Comparison of ENCODE assay signal across 8 mouse cellular contexts in the genomic region with DNA sequence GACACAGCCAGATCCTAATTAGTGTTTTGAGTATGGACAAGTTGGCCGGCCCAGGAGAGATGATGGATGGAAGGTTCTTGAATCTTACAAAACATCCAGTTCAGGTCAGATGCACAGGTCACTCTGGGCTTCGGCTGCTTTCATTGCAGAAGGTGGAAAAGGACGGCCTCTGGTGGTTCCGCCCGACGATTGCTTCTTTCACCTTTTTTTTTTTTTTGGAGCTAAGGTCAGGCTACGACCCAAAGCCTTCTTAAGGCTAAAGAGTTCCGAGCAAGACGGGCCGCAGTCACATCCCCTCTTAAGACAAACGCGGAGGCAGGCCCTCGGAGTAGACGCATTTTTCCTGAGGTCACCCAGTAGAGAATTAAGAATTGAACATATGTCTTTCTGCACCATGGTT. TPM values are rescaled to one million over a fixed set of nuclear protein-coding genes. Genes with fewer than 3 reads are reported as not detected.
DNase-seq lines count a peak whose midpoint lies in the region; ATAC-seq and TF ChIP-seq lines count a peak whose summit lies in the region.

No protein-coding gene starts in this region.

- ATAC-seq in embryonic facial prominence, embryonic 11.5 days (replicated peaks; ENCODE audit: insufficient number of reproducible peaks, low FRiP score, low TSS enrichment, low read depth): peak; percentile 41
- ATAC-seq in neural tube, embryonic 13.5 days (ENCODE audit: low read depth): peak; percentile 45

- H3K4me2 ChIP-seq in embryonic facial prominence, embryonic 11.5 days (ENCODE audit: low read depth, low read length): peak overlapping the region; percentile 64
- peak overlapping the region; percentile 82 for H3K4me2 ChIP-seq in neural tube, embryonic 13.5 days

- peak overlapping the region; percentile 48 for H3K9ac ChIP-seq in embryonic facial prominence, embryonic 11.5 days (replicated peaks; ENCODE audit: low read length)
- H3K9ac ChIP-seq in neural tube, embryonic 13.5 days: peak overlapping the region; percentile 76

- H3K4me3 ChIP-seq in E14TG2a.4 (replicated peaks; ENCODE audit: low read length): peak overlapping the region; percentile 90
- peak overlapping the region; percentile 79 for H3K4me3 ChIP-seq in embryonic facial prominence, embryonic 11.5 days (ENCODE audit: low read depth, low read length)
- peak overlapping the region; percentile 50 for H3K4me3 ChIP-seq in neural tube, embryonic 13.5 days

- H3K27ac ChIP-seq in embryonic facial prominence, embryonic 11.5 days (replicated peaks; ENCODE audit: low read depth, low read length): no peak overlapping the region
- H3K27ac ChIP-seq in neural tube, embryonic 13.5 days (replicated peaks): peak overlapping the region; percentile 74

- H3K9me3 ChIP-seq in E14TG2a.4 (ENCODE audit: low read length): no peaks in the 10 kb centered on the region
- no peaks in the 10 kb centered on the region for H3K9me3 ChIP-seq in embryonic facial prominence, embryonic 11.5 days (replicated peaks; ENCODE audit: control insufficient read depth, low read length)
- H3K9me3 ChIP-seq in neural tube, embryonic 13.5 days: no peaks in the 10 kb centered on the region

- peak; percentile 69 for DNase-seq in adrenal gland, postnatal 10 days
- peak; percentile 55 for DNase-seq in embryonic facial prominence, embryonic 11.5 days (ENCODE audit: low spot score)
- DNase-seq in heart, adult 8-10 months (ENCODE audit: low spot score): peak; percentile 55
- DNase-seq in kidney, adult 18-20 months: peak; percentile 60
- DNase-seq in lung, adult 18-20 months: peak; percentile 80 to 84
- peak; percentile 23 to 63 for DNase-seq in urinary bladder, postnatal 36 days (ENCODE audit: low spot score in 2 of 2)

- peaks cover 14% of the 10 kb centered on the region for H3K4me1 ChIP-seq in E14TG2a.4 (replicated peaks; ENCODE audit: low read depth, low read length)
- H3K4me1 ChIP-seq in embryonic facial prominence, embryonic 11.5 days (ENCODE audit: control insufficient read depth, insufficient read depth, low read length): no peaks in the 10 kb centered on the region
- peaks cover 19% of the 10 kb centered on the region for H3K4me1 ChIP-seq in neural tube, embryonic 13.5 days (replicated peaks)

- H3K36me3 ChIP-seq in E14TG2a.4 (ENCODE audit: insufficient read depth, low read length): peaks cover 27% of the 10 kb centered on the region
- H3K36me3 ChIP-seq in embryonic facial prominence, embryonic 11.5 days (replicated peaks; ENCODE audit: control insufficient read depth, insufficient read depth, low read depth, low read length): no peaks in the 10 kb centered on the region
- H3K36me3 ChIP-seq in neural tube, embryonic 13.5 days: 0 out of 2 replicates have a peak, but pooled peaks cover 7% of the 10 kb centered on the region

- peak; percentile 18; the same call in 1 of the 2 replicates for TF ChIP-seq CTCF in E14TG2a.4 (conservative IDR thresholded peaks at IDR 0.05; ENCODE audit: low read length)

- 1% methylated on average over 14 of the region's 14 CpGs for WGBS in embryonic facial prominence, embryonic 11.5 days
- WGBS in neural tube, embryonic 13.5 days: under 1% methylated on average over 14 of the region's 14 CpGs

- H3K27me3 ChIP-seq in E14TG2a.4 (ENCODE audit: insufficient read depth, low read length): no peaks in the 10 kb centered on the region
- H3K27me3 ChIP-seq in embryonic facial prominence, embryonic 11.5 days (ENCODE audit: control insufficient read depth, insufficient read depth, low read length): no peaks in the 10 kb centered on the region
- no peaks in the 10 kb centered on the region for H3K27me3 ChIP-seq in neural tube, embryonic 13.5 days

RNA-seq across cellular contexts. Expression of a gene that starts 0.5 kb away (rescaled TPM):
- 1 to 10 TPM; 7.3 to 8.8 TPM for total RNA-seq in adrenal gland, postnatal 10 days (2021)
- polyA plus RNA-seq in embryonic facial prominence, embryonic 11.5 days (2014; fragmentation: Nextera tagmentation; extraction: Ambion mirVana): 29.7 and 34.2 TPM in 2 replicates
- 1 to 10 TPM; 3.2 to 4.9 (median 4.7) TPM for total RNA-seq in heart, adult 8-10 months (2022)
- 8.0 and 8.4 TPM in 2 replicates for polyA plus RNA-seq in neural tube, embryonic 13.5 days (2015; fragmentation: Nextera tagmentation; extraction: Ambion mirVana)

RNA-seq across cellular contexts. Expression of a gene that starts 31.9 kb away (rescaled TPM):
- 1,000 to 10,000 TPM in 1 of 2 experiments, 100 to 1,000 TPM in 1; 940 to 1,609 TPM for total RNA-seq in adrenal gland, postnatal 10 days (2021)
- polyA plus RNA-seq in embryonic facial prominence, embryonic 11.5 days (2014; fragmentation: Nextera tagmentation; extraction: Ambion mirVana): 95.1 and 97.4 TPM in 2 replicates
- total RNA-seq in heart, adult 8-10 months (2022): 100 to 1,000 TPM; 335 to 477 (median 407) TPM
- polyA plus RNA-seq in neural tube, embryonic 13.5 days (2015; fragmentation: Nextera tagmentation; extraction: Ambion mirVana): 96.8 and 101 TPM in 2 replicates

RNA-seq across cellular contexts. Expression of a gene that starts 58.0 kb away (rescaled TPM):
- total RNA-seq in adrenal gland, postnatal 10 days (2021): 1 to 10 TPM; 1.2 to 1.5 TPM
- polyA plus RNA-seq in embryonic facial prominence, embryonic 11.5 days (2014; fragmentation: Nextera tagmentation; extraction: Ambion mirVana): not detected in 2 replicates
- under 1 TPM; 0.33 to 0.57 (median 0.42) TPM for total RNA-seq in heart, adult 8-10 months (2022)
- polyA plus RNA-seq in neural tube, embryonic 13.5 days (2015; fragmentation: Nextera tagmentation; extraction: Ambion mirVana): not detected in 2 replicates
